Mouse (Mus musculus) C2C12 (cell line): Measurements from ENCODE around the gene D230025D16Rik.

Experiments
- CTCF ChIP-seq: IDR thresholded peaks from one replicate; pipeline ENCODE4 v1.5.1; 2011; ENCODE audit not compliant: control insufficient read depth, insufficient read depth, insufficient read length
- MAX ChIP-seq: IDR thresholded peaks from one replicate; pipeline ENCODE4 v1.6.1; 2011; ENCODE audit warnings: mild to moderate bottlenecking, control low read depth

DNA sequence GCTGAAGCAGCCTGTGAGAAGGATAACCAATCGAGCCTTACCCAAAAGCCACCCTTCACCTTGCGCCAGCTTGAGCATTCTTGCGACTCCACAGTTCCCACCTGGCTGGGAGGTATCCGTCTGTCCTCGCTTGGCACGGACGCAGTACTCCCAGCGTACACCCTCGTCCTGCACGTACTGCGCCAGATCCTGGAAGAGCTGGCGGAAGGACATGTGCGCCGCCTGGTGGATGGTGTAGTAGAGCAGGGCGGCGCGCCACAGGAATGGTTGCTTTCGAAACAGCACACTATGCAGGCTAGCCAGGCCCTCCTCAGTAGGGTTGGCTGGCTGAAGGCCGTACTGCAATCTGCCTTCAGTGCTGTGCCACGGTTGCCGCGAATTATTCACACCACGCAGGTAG, 58.1 kb downstream of the D230025D16Rik start:
- TF ChIP-seq CTCF (peak; percentile 95), MAX (no peak)
